Mouse (Mus musculus): ENCODE results near the gene Ttc28. TPM values are rescaled to one million over a fixed set of nuclear protein-coding genes. Genes with fewer than 3 reads are reported as not detected.
A peak's percentile ranks its signal among the peaks of the same experiment; 100 is the strongest.

Ttc28 gene
- polyA plus RNA-seq, 1 experiment from 2014 or later: 9.0 TPM

DNA sequence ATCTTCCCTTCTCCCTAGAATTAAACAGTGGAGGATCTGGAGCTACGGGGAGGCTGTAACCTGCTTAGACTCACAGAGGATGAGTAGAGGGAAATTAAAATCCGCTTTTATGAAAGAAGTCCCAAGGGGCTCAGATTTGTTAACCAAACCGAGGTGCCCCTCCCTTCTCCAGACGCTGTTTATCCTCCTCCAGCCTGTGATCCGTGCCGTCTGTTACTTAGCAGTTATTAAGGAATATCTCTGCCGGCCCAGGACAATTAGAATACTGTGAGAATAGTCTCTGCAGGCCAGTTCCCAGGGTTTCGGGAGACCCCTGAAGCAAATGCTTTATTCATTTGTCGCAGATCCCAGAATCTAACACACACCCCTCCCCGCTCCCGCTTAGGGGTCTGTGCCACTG lies 283.8 kb downstream of the Ttc28 start:
- H3K9ac ChIP-seq (ENCODE audit: low read length): no peak overlapping the region
- H3K27ac ChIP-seq (ENCODE audit: low read length): no peak overlapping the region
- H3K4me3 ChIP-seq (replicated peaks; ENCODE audit: low read length): no peak overlapping the region
- H3K9me3 ChIP-seq (replicated peaks; ENCODE audit: control insufficient read depth, low read length): no peaks in the 10 kb centered on the region
- 43% methylated on average over 11 of the region's 11 CpGs for WGBS
- ATAC-seq (ENCODE audit: insufficient read depth, low FRiP score): 0 out of 2 replicates have a peak, but pooled peaks have one; percentile 28
- H3K36me3 ChIP-seq (ENCODE audit: control insufficient read depth, insufficient read depth, low read length): no peaks in the 10 kb centered on the region
- H3K4me1 ChIP-seq (ENCODE audit: control insufficient read depth, insufficient read depth, low read length): peaks cover 16% of the 10 kb centered on the region; the same call in 1 of the 2 replicates
- H3K4me2 ChIP-seq (ENCODE audit: low read depth, low read length): no peak overlapping the region
- no peaks in the 10 kb centered on the region for H3K27me3 ChIP-seq (ENCODE audit: control insufficient read depth, insufficient read depth, low read length)

DNA sequence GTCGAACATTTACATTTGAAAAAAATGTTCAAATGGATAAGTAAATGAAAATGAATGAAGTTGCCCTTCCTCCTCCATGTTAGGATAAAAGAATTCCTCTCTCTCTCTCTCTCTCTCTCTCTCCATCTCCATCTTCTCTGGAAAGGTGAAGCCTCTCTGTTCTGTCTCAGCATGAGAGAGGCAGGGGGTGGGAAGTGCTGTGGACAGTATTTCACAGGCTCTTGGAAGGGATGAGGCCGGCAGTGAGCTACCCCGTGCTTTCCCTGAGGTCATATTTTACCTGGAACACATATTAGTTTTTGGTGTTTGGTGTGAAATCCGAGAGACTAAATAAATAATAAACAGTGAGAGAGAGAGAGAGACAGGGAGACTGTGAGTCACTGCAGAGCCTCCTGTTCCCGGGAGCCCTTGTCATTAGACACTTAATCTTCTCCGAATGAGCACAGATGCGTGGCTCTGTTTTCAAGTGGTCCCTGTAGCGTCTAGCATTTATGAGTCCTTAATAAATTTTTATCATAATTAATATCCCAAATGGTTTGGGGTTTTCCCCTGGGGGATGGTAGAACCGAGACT lies 284.8 kb downstream of the Ttc28 start:
- H3K27me3 ChIP-seq (ENCODE audit: control insufficient read depth, insufficient read depth, low read length): no peaks in the 10 kb centered on the region
- 42% methylated on average over 9 of the region's 9 CpGs for WGBS
- no peak overlapping the region for H3K27ac ChIP-seq (ENCODE audit: low read length)
- H3K4me1 ChIP-seq (ENCODE audit: control insufficient read depth, insufficient read depth, low read length): peaks cover 12% of the 10 kb centered on the region; the same call in 1 of the 2 replicates
- H3K36me3 ChIP-seq (ENCODE audit: control insufficient read depth, insufficient read depth, low read length): no peaks in the 10 kb centered on the region
- H3K4me3 ChIP-seq (replicated peaks; ENCODE audit: low read length): no peak overlapping the region
- H3K9me3 ChIP-seq (replicated peaks; ENCODE audit: control insufficient read depth, low read length): no peaks in the 10 kb centered on the region
- H3K4me2 ChIP-seq (ENCODE audit: low read depth, low read length): no peak overlapping the region
- no peak for ATAC-seq (ENCODE audit: insufficient read depth, low FRiP score)
- no peak overlapping the region for H3K9ac ChIP-seq (ENCODE audit: low read length)

DNA sequence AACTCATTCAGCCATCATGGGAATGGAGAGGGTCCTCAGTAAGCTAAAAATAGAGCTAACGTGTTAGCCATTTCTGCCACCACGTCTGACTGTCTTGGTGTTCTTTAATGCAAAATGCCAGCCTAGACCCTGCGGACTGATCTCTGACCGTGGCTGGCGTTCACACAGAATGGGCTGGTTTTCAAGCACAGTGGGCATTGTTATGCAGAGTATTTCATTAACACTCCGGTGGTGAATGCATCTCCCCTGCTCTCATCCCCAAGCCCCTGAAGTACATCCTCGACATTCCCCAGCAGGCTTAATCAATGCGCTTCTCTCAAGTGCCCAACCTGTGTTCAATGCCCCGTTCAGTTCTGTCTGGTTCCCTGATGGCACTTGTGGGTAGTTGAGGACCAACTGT lies 290.8 kb downstream of the Ttc28 start:
- whole genome bisulfite sequencing: 73% methylated on average over 9 of the region's 9 CpGs
- H3K9me3 ChIP-seq (replicated peaks; ENCODE audit: control insufficient read depth, low read length): no peaks in the 10 kb centered on the region
- no peaks in the 10 kb centered on the region for H3K36me3 ChIP-seq (ENCODE audit: control insufficient read depth, insufficient read depth, low read length)
- H3K4me2 ChIP-seq (ENCODE audit: low read depth, low read length): no peak overlapping the region
- no peak overlapping the region for H3K9ac ChIP-seq (ENCODE audit: low read length)
- no peaks in the 10 kb centered on the region for H3K27me3 ChIP-seq (ENCODE audit: control insufficient read depth, insufficient read depth, low read length)
- no peaks in the 10 kb centered on the region for H3K4me1 ChIP-seq (ENCODE audit: control insufficient read depth, insufficient read depth, low read length)
- H3K4me3 ChIP-seq (replicated peaks; ENCODE audit: low read length): no peak overlapping the region
- ATAC-seq (ENCODE audit: insufficient read depth, low FRiP score): no peak
- no peak overlapping the region for H3K27ac ChIP-seq (ENCODE audit: low read length)

DNA sequence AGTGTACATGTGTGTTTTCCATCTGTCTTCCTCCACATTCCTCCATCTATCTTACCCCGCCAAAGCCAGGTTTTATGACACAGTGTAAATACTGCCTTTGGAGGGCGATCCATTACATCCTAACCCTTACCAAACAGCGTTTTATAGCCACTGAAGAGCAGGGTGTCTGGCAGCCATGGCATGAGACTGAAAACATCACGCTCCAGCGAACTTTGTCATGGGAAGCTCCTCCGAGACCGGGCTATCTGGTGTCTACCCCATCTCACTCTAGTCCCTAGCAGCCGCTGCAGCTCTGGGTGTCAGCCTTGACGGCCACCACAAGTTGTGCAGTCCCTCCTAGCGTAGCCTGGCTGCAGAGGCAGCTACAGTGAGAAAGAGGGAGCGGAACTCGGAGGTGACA lies 295.8 kb downstream of the Ttc28 start:
- H3K27ac ChIP-seq (ENCODE audit: low read length): no peak overlapping the region

DNA sequence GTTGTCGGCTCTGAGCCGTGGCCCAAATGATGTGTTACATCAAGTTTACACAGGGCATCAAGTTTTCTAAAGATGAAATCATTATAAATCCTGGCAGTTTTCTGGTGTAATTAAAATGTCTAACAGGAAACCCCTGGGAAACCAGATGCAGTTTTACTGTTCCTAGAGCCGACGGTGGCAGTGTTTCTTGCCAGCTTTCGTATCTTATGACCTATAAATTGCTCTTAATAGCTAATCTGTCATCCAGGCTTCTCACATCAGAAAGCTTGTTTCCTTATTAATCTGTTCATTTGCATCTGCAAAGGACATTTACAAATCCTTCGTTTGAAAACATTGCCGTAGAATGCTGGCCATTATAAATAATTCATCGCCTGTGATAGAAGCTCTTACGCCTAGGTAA lies 296.2 kb downstream of the Ttc28 start:
- no peak overlapping the region for H3K4me2 ChIP-seq (ENCODE audit: low read depth, low read length)
- ATAC-seq (ENCODE audit: insufficient read depth, low FRiP score): no peak
- H3K9ac ChIP-seq (ENCODE audit: low read length): no peak overlapping the region
- H3K27me3 ChIP-seq (ENCODE audit: control insufficient read depth, insufficient read depth, low read length): no peaks in the 10 kb centered on the region
- H3K4me3 ChIP-seq (replicated peaks; ENCODE audit: low read length): no peak overlapping the region
- WGBS: 65% methylated on average over 9 of the region's 9 CpGs
- no peak overlapping the region for H3K27ac ChIP-seq (ENCODE audit: low read length)
- H3K36me3 ChIP-seq (ENCODE audit: control insufficient read depth, insufficient read depth, low read length): no peaks in the 10 kb centered on the region
- no peaks in the 10 kb centered on the region for H3K9me3 ChIP-seq (replicated peaks; ENCODE audit: control insufficient read depth, low read length)
- peaks cover 26% of the 10 kb centered on the region for H3K4me1 ChIP-seq (ENCODE audit: control insufficient read depth, insufficient read depth, low read length)

More for the DNA sequence above, 295.8 kb downstream of the Ttc28 start:
- 57% methylated on average over 12 of the region's 12 CpGs for WGBS
- H3K9ac ChIP-seq (ENCODE audit: low read length): no peak overlapping the region
- H3K9me3 ChIP-seq (replicated peaks; ENCODE audit: control insufficient read depth, low read length): no peaks in the 10 kb centered on the region
- ATAC-seq (ENCODE audit: insufficient read depth, low FRiP score): no peak
- peaks cover 22% of the 10 kb centered on the region for H3K4me1 ChIP-seq (ENCODE audit: control insufficient read depth, insufficient read depth, low read length)
- no peak overlapping the region for H3K4me3 ChIP-seq (replicated peaks; ENCODE audit: low read length)
- no peak overlapping the region for H3K4me2 ChIP-seq (ENCODE audit: low read depth, low read length)
- no peaks in the 10 kb centered on the region for H3K36me3 ChIP-seq (ENCODE audit: control insufficient read depth, insufficient read depth, low read length)
- no peaks in the 10 kb centered on the region for H3K27me3 ChIP-seq (ENCODE audit: control insufficient read depth, insufficient read depth, low read length)

DNA sequence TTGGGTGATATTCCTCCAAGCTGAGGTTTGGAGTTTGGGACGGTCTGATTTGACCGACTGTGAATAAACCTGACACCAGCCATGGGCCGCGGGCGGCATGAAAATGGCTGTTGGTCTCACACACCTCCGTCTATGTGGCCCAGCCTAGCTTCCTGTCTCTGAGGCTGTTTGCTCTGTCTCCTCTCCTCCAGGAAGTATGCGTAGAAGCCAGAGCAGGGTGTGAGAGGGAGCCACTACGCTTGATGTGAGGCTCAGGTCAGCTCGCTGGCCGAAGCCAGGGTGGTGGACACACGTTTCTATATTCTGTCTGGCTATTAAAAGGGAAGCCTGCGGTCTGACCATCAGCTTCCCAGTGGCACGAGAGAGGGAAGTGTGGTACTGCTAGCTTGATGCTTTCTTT lies 296.8 kb downstream of the Ttc28 start:
- Histone ChIP-seq H3K4me3 (replicated peaks; ENCODE audit: low read length) (no peak overlapping the region), H3K4me1 (ENCODE audit: control insufficient read depth, insufficient read depth, low read length) (peaks cover 29% of the 10 kb centered on the region)
- no peak for ATAC-seq (ENCODE audit: insufficient read depth, low FRiP score)

DNA sequence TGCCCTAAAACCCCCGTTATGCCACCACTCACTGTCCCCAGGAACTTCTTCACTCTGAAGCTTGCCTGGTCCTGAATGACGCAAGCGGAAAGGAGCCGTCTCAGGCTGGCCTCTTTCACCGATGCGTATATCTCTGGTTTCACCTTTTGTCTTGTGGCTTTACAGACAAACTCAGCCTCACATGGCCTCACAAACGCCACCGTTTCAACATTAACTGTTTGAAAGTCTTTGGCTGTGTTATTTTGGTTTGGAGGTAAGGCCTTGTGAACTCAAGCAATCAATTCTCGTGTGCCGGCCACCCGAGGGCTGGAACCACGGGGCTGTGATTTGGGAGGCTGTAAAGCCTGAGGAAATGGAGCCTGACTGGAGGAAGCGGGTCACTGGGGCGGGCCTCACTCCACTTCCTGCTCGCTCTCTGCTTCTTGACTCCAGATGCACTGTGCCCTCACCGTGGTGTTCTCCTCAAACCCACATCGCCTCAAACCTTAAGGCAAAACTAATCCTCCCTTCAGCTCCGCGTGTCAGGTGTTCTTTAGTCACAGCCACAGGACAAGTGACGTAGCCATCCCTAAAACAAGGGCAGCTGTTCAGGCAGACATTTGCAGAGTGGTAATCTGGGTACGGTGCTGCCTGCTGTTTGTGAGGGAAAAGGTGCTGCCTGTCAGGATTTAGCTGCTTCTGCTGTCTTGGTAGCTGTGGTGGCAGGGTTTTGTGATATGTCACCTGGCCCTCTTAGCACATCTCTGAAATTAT lies 298.9 kb downstream of the Ttc28 start:
- 48% methylated on average over 21 of the region's 21 CpGs for WGBS
- Histone ChIP-seq H3K36me3 (ENCODE audit: control insufficient read depth, insufficient read depth, low read length) (no peaks in the 10 kb centered on the region), H3K27me3 (ENCODE audit: control insufficient read depth, insufficient read depth, low read length) (no peaks in the 10 kb centered on the region), H3K4me1 (ENCODE audit: control insufficient read depth, insufficient read depth, low read length) (peaks cover 29% of the 10 kb centered on the region), H3K4me2 (ENCODE audit: low read depth, low read length) (0 out of 2 replicates have a peak overlapping the region, but pooled peaks have one; percentile 14), H3K4me3 (replicated peaks; ENCODE audit: low read length) (no peak overlapping the region), H3K9ac (ENCODE audit: low read length) (0 out of 2 replicates have a peak overlapping the region, but pooled peaks have one; percentile 9), H3K9me3 (replicated peaks; ENCODE audit: control insufficient read depth, low read length) (no peaks in the 10 kb centered on the region), H3K27ac (ENCODE audit: low read length) (no peak overlapping the region)
- ATAC-seq (ENCODE audit: insufficient read depth, low FRiP score): no peak

More for the DNA sequence above, 296.8 kb downstream of the Ttc28 start:
- Histone ChIP-seq H3K27ac (ENCODE audit: low read length) (no peak overlapping the region), H3K9ac (ENCODE audit: low read length) (no peak overlapping the region), H3K4me2 (ENCODE audit: low read depth, low read length) (no peak overlapping the region), H3K27me3 (ENCODE audit: control insufficient read depth, insufficient read depth, low read length) (no peaks in the 10 kb centered on the region), H3K36me3 (ENCODE audit: control insufficient read depth, insufficient read depth, low read length) (no peaks in the 10 kb centered on the region), H3K9me3 (replicated peaks; ENCODE audit: control insufficient read depth, low read length) (no peaks in the 10 kb centered on the region)
- 79% methylated on average over 13 of the region's 13 CpGs for WGBS

DNA sequence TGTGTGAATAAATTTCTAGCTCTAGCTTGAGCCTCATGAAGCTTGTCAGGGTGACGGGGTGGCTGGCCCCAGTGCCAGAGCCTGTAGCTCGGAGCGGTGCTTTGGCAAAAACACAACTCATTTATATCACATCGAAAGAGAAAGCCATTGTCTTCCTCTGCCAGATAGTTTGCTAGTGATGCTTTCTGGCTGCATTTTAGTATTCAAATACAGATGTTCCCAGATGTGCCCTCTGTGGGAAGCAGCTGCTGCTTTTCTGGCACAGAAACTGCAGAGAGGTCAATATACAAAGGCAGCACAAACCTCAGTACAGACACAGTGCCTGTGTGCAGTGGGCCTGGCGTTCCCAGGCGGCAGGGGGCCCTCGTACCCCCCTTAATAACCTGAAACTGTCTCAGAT lies 300.0 kb downstream of the Ttc28 start:
- no peak overlapping the region for H3K9ac ChIP-seq (ENCODE audit: low read length)
- H3K27ac ChIP-seq (ENCODE audit: low read length): peak overlapping the region; percentile 44; the same call in 1 of the 2 replicates
- 36% methylated on average over 7 of the region's 7 CpGs for WGBS
- no peak overlapping the region for H3K4me3 ChIP-seq (replicated peaks; ENCODE audit: low read length)
- H3K9me3 ChIP-seq (replicated peaks; ENCODE audit: control insufficient read depth, low read length): no peaks in the 10 kb centered on the region
- peak overlapping the region; percentile 31; the same call in 1 of the 2 replicates for H3K4me2 ChIP-seq (ENCODE audit: low read depth, low read length)
- H3K4me1 ChIP-seq (ENCODE audit: control insufficient read depth, insufficient read depth, low read length): peaks cover 29% of the 10 kb centered on the region
- no peaks in the 10 kb centered on the region for H3K27me3 ChIP-seq (ENCODE audit: control insufficient read depth, insufficient read depth, low read length)
- no peak for ATAC-seq (ENCODE audit: insufficient read depth, low FRiP score)
- H3K36me3 ChIP-seq (ENCODE audit: control insufficient read depth, insufficient read depth, low read length): no peaks in the 10 kb centered on the region
